Mouse (Mus musculus) C2C12 (cell line): ENCODE measurements around the gene Pigf.

ENCODE experiments used
- CEBPB ChIP-seq: IDR thresholded peaks from one replicate; pipeline ENCODE4 v1.6.1; 2011; ENCODE audit warnings: low read depth, mild to moderate bottlenecking, control low read depth, moderate library complexity
- CTCF ChIP-seq: IDR thresholded peaks from one replicate; pipeline ENCODE4 v1.5.1; 2011; ENCODE audit not compliant: control insufficient read depth, insufficient read depth, insufficient read length
- MAX ChIP-seq: IDR thresholded peaks from one replicate; pipeline ENCODE4 v1.6.1; 2011; ENCODE audit warnings: mild to moderate bottlenecking, control low read depth

DNA sequence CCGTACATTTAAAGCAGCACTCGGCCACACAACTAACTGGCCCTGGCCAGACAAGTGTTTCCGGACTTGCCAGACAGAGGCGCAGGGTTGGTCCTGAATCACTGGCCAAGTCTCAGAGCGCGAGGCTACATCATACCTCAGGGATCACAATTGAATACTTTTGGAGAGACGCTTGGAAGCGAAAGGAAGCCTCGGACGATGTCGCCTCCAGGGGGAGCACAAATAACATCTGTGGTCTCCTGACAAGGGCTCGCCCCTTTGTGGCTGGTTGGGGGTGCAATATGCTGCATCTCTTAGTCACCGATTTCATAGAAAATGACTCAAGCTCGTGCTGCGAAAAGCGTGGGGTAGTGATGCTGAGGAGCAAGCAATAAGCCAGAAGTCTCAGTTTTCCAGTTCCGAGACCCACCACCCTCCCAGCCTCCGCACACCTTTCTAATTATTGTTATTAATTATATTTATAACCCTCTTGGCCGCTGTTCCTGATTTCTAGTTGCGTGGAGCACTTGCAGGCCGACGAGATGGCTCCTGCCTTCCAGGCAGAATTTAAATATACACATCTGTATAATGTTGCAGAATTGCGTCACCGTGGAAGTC is 62.8 kb downstream of the Pigf start:
- TF ChIP-seq CTCF = peak; percentile 69
- TF ChIP-seq CEBPB = peak; percentile 57
- peak; percentile 72 for TF ChIP-seq MAX
